Mouse (Mus musculus) lung, postnatal 0 days (tissue): ENCODE results near the gene Ergic1.

ENCODE experiments used
- CTCF ChIP-seq: IDR thresholded peaks from 2 replicates; pipeline ENCODE4 v1.5.1; 2016; ENCODE audit warnings: antibody characterized with exemption, mild to moderate bottlenecking
- EP300 ChIP-seq: IDR thresholded peaks from 2 replicates; pipeline ENCODE4 v1.6.1; 2016; ENCODE audit warnings: antibody characterized with exemption, mild to moderate bottlenecking, control low read depth

DNA sequence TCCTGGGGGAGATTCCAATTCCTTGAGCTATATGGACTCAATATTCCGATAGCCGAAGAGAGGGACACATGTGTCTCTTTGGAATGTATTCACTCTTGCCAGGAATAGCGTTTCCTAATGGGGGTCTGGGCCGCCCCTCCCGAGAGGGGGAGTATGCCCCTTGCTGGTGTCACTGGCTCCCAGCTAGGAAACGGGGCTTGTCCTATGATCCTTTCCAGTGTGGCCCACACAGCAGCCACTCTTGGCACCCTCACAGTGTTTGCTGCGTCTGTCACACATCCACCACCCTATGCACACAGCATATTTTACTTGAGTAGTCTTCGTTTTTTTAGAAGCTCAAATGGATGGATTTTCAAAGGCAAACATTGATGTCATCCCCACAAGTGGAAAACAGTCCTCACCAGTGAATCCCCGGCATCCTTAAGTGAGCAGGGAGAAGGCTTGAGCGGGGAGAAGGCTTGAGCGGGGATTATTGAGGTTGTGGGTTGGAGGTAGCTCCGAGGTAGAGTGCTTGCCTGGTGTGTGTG is 26.7 kb downstream of the Ergic1 start:
- TF ChIP-seq CTCF (no peak), EP300 (no peak)
